Mouse (Mus musculus) stomach, postnatal 0 days (tissue): ENCODE measurements around the gene Mical2.

Experiments
- CTCF ChIP-seq: IDR thresholded peaks from 2 replicates; pipeline ENCODE4 v1.5.1; 2016; ENCODE audit warnings: antibody characterized with exemption, low read depth, mild to moderate bottlenecking, moderate library complexity
- EP300 ChIP-seq: optimal IDR thresholded peaks from 2 replicates; pipeline ENCODE3; 2016; ENCODE audit warnings: antibody characterized with exemption

GRCm38 (mm10) chr7:112261121-112261520, 35.5 kb downstream of the Mical2 start:
- no peak for TF ChIP-seq CTCF
- no peak for TF ChIP-seq EP300
